Mouse (Mus musculus) midbrain, postnatal 0 days (tissue): Measurements from ENCODE around the gene Ets2. TPM values are rescaled to one million over a fixed set of nuclear protein-coding genes. Genes with fewer than 3 reads are reported as not detected.
"Not testable (repeated sequence)": the region's sequence is repeated elsewhere in the genome, so short reads cannot be mapped to it uniquely, and the experiment has no call there.

Experiments
- ATAC-seq: fragments of 200-750 bp; cut with Nextera tagmentation; 2 replicates; pipeline ENCODE4 v1.8.0; 2017; ENCODE audit warnings: moderate number of reproducible peaks, mild to moderate bottlenecking, moderate TSS enrichment, moderate library complexity; ENCODE audit not compliant: low FRiP score
- DNase-seq: peaks from one replicate; pipeline ENCODE4 v3.0.0-alpha.2; 2015; ENCODE audit warnings: low spot score
- H3K27ac ChIP-seq: fragments of 300-500 bp; sonication (generic); 2 replicates; pipeline ENCODE4 v1.5.1; 2014; ENCODE audit warnings: low read depth, mild to moderate bottlenecking, low read length, mixed read lengths
- H3K27me3 ChIP-seq: fragments of 300-500 bp; sonication (generic); 2 replicates; pipeline ENCODE4 v1.6.1; 2014; ENCODE audit warnings: low read length, control low read depth, mixed read lengths; ENCODE audit not compliant: insufficient read depth
- H3K36me3 ChIP-seq: fragments of 300-500 bp; sonication (generic); 2 replicates; pipeline ENCODE4 v1.6.1; 2014; ENCODE audit warnings: low read length, control low read depth, mixed read lengths; ENCODE audit not compliant: insufficient read depth
- H3K4me1 ChIP-seq: fragments of 300-500 bp; sonication (generic); 2 replicates; pipeline ENCODE4 v1.6.1; 2014; ENCODE audit warnings: mild to moderate bottlenecking, control low read depth, antibody characterized with exemption, low read length, mixed read lengths; ENCODE audit not compliant: insufficient read depth
- H3K4me2 ChIP-seq: fragments of 300-500 bp; sonication (generic); 2 replicates; pipeline ENCODE4 v1.6.1; 2014; ENCODE audit warnings: low read depth, mild to moderate bottlenecking, low read length, mixed read lengths; ENCODE audit not compliant: poor library complexity, severe bottlenecking
- H3K4me3 ChIP-seq: fragments of 300-500 bp; sonication (generic); 2 replicates; pipeline ENCODE4 v1.5.1; 2014; ENCODE audit warnings: low read depth, mild to moderate bottlenecking, low read length, moderate library complexity
- H3K9ac ChIP-seq: fragments of 300-500 bp; sonication (generic); replicated peaks from 2 replicates; pipeline ENCODE4 v1.6.1; 2014; ENCODE audit warnings: mild to moderate bottlenecking, low read length, moderate library complexity, mixed read lengths; ENCODE audit not compliant: poor library complexity, severe bottlenecking
- H3K9me3 ChIP-seq: fragments of 300-500 bp; sonication (generic); 2 replicates; pipeline ENCODE4 v1.6.1; 2016; ENCODE audit warnings: low read length, control low read depth
- CTCF ChIP-seq: IDR thresholded peaks from 2 replicates; pipeline ENCODE4 v1.5.1; 2016; ENCODE audit warnings: antibody characterized with exemption, mild to moderate bottlenecking
- WGBS: fragments of 180-500 bp; shearing (Covaris S2); extraction: QIAGEN DNeasy Blood & Tissue Kit; methylation state at CpG from one replicate; pipeline ENCODE4 v1.1.7; 2014; 5-methylcytosine and 5-hydroxymethylcytosine counted together
- polyA plus RNA-seq: library from polyadenylated mRNA; unstranded; fragments of >200 nt; fragmentation: Nextera tagmentation; extraction: Ambion mirVana; gene quantifications from 2 replicates; pipeline ENCODE4 v1.2.1, GENCODE M21; 2015
- total RNA-seq: library from RNA; depleted of rRNA; stranded (reverse); fragments of >200 nt; gene quantifications from 2 replicates; pipeline ENCODE4 v1.2.3, GENCODE M21; 2014

Ets2 gene
- total and polyA plus RNA-seq, 2 experiments from 2014 or later, result 16.5 to 19.0 TPM

DNA sequence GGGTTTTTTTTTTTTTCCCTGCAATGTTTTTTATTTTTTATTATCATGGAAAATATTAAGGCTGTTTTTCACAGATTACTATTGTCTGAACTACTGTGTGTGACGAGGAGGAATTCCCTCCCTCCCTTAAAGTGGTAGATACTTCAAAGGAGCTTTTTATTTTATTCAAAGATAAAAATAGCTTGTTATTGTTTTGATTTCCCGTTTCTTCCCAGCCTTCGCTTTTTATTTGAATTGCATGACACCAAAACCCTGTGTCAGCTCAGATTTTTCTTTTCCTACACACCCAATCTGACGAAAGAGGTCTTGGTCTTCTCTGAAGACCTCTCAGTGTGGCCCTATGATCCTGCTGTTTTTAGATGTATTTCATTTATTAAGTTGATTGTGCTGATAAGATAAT lies 7.3 kb downstream of the Ets2 start:
- no peak for TF ChIP-seq CTCF
- no peak overlapping the region for H3K4me3 ChIP-seq
- H3K9me3 ChIP-seq, result no peaks in the 10 kb centered on the region
- H3K36me3 ChIP-seq, result peaks cover 30% of the 10 kb centered on the region
- H3K9ac ChIP-seq, result no peak overlapping the region
- H3K27me3 ChIP-seq, result no peaks in the 10 kb centered on the region
- peaks cover 6% of the 10 kb centered on the region for H3K4me1 ChIP-seq
- no peak for DNase-seq
- no peak overlapping the region for H3K4me2 ChIP-seq
- no peak for ATAC-seq
- H3K27ac ChIP-seq, result no peak overlapping the region
- 73% methylated on average over 4 of the region's 4 CpGs for WGBS

DNA sequence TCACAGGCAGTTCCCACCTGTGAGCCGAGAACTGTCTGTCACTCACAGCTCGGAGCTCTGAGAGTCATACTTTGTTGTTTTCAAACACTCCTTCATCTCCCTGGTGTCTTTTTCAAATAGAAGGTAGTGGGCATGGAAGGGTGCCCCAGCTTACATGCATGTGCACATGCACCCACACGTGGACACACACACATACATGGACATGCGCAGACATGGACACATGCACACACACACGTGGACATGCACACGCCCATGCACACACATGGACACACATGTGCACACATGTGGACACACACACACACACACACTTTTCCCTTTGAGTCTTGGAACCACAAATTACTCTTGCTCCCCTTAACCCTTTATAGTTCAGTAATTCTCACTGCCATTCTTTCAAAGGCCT lies 8.3 kb downstream of the Ets2 start:
- no peak for DNase-seq
- no peaks in the 10 kb centered on the region for H3K9me3 ChIP-seq
- TF ChIP-seq CTCF, result no peak
- no peak for ATAC-seq
- WGBS, result 97% methylated on average over 6 of the region's 6 CpGs
- no peaks in the 10 kb centered on the region for H3K4me1 ChIP-seq
- H3K9ac ChIP-seq, result no peak overlapping the region
- H3K4me2 ChIP-seq, result no peak overlapping the region
- H3K27me3 ChIP-seq, result no peaks in the 10 kb centered on the region
- no peak overlapping the region for H3K27ac ChIP-seq
- peaks cover 37% of the 10 kb centered on the region for H3K36me3 ChIP-seq
- H3K4me3 ChIP-seq, result no peak overlapping the region

DNA sequence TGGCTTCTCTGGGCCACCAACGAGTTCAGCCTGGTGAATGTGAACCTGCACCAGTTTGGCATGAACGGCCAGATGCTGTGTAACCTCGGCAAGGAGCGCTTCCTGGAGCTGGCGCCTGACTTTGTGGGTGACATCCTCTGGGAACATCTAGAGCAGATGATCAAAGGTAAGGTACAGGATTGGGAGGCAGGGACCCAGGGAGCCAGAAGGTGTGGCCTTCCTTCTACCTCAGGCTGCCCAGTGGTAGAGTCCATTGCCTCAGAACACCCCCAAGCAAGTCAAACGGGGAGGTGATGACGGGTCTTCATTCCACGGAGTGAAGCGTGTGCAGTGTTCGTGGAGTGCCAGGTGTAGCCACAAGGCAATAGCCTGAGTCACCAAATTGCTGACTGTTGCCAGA lies 10.2 kb downstream of the Ets2 start:
- H3K9me3 ChIP-seq, result no peaks in the 10 kb centered on the region
- no peaks in the 10 kb centered on the region for H3K4me1 ChIP-seq
- no peak overlapping the region for H3K4me3 ChIP-seq
- WGBS, result 96% methylated on average over 10 of the region's 10 CpGs
- ATAC-seq (no peak), DNase-seq (no peak)
- no peak for TF ChIP-seq CTCF
- no peak overlapping the region for H3K27ac ChIP-seq
- H3K9ac ChIP-seq, result no peak overlapping the region
- peaks cover 57% of the 10 kb centered on the region for H3K36me3 ChIP-seq
- no peak overlapping the region for H3K4me2 ChIP-seq
- H3K27me3 ChIP-seq, result no peaks in the 10 kb centered on the region

DNA sequence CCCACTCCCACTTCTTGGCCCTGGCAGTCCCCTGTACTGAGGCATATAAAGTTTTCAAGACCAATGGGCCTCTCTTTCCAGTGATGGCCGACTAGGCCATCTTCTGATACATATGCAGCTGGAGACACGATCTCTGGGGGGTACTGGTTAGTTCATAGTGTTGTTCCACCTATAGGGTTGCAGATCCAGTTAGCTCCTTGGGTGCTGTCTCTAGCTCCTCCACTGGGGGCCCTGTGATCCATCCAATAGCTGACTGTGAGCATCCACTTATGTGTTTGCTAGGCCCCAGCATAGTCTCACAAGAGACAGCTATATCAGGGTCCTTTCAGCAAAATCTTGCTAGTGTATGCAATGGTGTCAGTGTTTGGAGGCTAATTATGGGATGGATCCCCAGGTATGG lies 11.2 kb downstream of the Ets2 start:
- TF ChIP-seq CTCF, result 0 out of 2 replicates have a peak, but pooled peaks have one; percentile 4
- H3K36me3 ChIP-seq, result peaks cover 67% of the 10 kb centered on the region
- not testable (repeated sequence) for H3K4me2 ChIP-seq, H3K9me3 ChIP-seq, H3K4me3 ChIP-seq, H3K4me1 ChIP-seq, ATAC-seq, DNase-seq, H3K27ac ChIP-seq, H3K27me3 ChIP-seq, H3K9ac ChIP-seq
- 83% methylated on average over 2 of the region's 2 CpGs for WGBS

DNA sequence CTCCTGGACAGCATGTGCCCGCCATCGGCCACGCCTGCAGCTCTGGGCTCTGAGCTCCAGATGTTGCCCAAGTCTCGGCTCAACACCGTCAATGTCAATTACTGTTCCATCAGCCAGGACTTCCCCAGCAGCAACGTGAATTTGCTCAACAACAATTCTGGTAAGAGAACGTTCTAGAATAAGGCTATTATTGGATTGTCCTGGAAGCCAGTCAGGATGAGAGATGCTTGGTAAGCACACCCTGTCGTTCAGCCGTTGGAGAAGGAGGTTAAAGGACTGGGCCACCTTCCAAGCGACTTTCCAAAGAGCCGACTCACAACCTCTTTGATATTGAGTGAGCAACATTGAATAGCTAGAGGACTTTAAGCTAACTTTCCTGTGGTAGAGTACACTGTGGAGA lies 13.2 kb downstream of the Ets2 start:
- WGBS, result 95% methylated on average over 11 of the region's 11 CpGs
- H3K27ac ChIP-seq, result no peak overlapping the region
- TF ChIP-seq CTCF, result no peak

DNA sequence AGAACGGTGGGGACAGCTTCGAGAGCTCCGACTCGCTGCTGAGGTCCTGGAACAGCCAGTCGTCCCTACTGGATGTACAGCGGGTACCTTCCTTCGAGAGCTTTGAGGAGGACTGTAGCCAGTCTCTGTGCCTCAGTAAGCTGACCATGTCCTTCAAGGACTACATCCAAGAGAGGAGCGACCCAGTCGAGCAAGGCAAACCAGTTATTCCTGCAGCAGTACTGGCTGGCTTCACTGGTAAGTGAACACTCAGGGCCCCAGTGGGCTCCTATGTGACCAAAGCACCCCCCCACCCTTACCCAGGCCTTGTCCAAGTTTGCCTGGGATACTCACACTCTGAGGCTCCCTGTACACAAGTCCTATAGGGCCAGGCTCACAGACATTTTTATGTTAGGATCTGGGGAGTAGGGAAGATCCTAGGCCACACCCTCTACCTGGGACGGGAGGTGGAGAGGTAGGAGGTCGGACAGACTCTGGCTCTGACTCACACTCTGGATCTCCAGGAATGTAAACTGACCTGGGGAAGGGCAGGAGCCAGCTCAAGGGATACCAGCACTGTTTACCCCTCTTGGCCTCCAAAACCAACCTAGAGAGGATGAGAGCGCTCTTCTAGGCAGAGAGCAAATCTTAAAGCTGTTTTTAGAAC lies 14.3 kb downstream of the Ets2 start:
- no peak overlapping the region for H3K9ac ChIP-seq
- H3K27me3 ChIP-seq, result no peaks in the 10 kb centered on the region
- ATAC-seq (no peak), DNase-seq (no peak)
- H3K27ac ChIP-seq, result no peak overlapping the region
- no peak overlapping the region for H3K4me2 ChIP-seq
- TF ChIP-seq CTCF, result no peak
- H3K9me3 ChIP-seq, result no peaks in the 10 kb centered on the region
- H3K36me3 ChIP-seq, result peaks cover 77% of the 10 kb centered on the region
- WGBS, result 94% methylated on average over 12 of the region's 12 CpGs
- no peak overlapping the region for H3K4me3 ChIP-seq
- H3K4me1 ChIP-seq, result no peaks in the 10 kb centered on the region

More for the DNA sequence above, 13.2 kb downstream of the Ets2 start:
- no peak overlapping the region for H3K4me2 ChIP-seq
- ATAC-seq (no peak), DNase-seq (no peak)
- no peak overlapping the region for H3K4me3 ChIP-seq
- H3K27me3 ChIP-seq, result no peaks in the 10 kb centered on the region
- no peak overlapping the region for H3K9ac ChIP-seq
- H3K4me1 ChIP-seq, result no peaks in the 10 kb centered on the region
- H3K36me3 ChIP-seq, result peaks cover 77% of the 10 kb centered on the region
- no peaks in the 10 kb centered on the region for H3K9me3 ChIP-seq
